Mouse (Mus musculus) kidney, adult 2 months (tissue): ENCODE measurements around the gene Dsn1. TPM values are rescaled to one million over a fixed set of nuclear protein-coding genes. Genes with fewer than 3 reads are reported as not detected.

Experiments
- DNase-seq: peaks from one replicate; pipeline ENCODE4 v3.0.0; 2021
- H3K27ac ChIP-seq: fragments of 200-500 bp; 2 replicates; pipeline ENCODE4 v1.5.1; 2012; ENCODE audit warnings: low read depth, low read length, control low read depth, inconsistent platforms; ENCODE audit not compliant: insufficient read depth
- H3K27me3 ChIP-seq: fragments of 200-500 bp; replicated peaks from 2 replicates; pipeline ENCODE4 v1.6.1; 2012; ENCODE audit warnings: mild to moderate bottlenecking, moderate library complexity, low read length, inconsistent platforms; ENCODE audit not compliant: control insufficient read depth, insufficient read depth
- H3K36me3 ChIP-seq: fragments of 200-500 bp; 2 replicates; pipeline ENCODE4 v1.6.1; 2012; ENCODE audit warnings: mild to moderate bottlenecking, moderate library complexity, low read length, inconsistent platforms; ENCODE audit not compliant: control insufficient read depth, insufficient read depth
- H3K4me1 ChIP-seq: fragments of 200-500 bp; 2 replicates; pipeline ENCODE4 v1.6.1; 2011; ENCODE audit warnings: low read length; ENCODE audit not compliant: control insufficient read depth, insufficient read depth
- H3K4me3 ChIP-seq: fragments of 200-500 bp; 2 replicates; pipeline ENCODE4 v1.5.1; 2011; ENCODE audit warnings: mild to moderate bottlenecking, low read depth, low read length, control low read depth; ENCODE audit not compliant: insufficient read depth
- CTCF ChIP-seq: fragments of 200-500 bp; conservative IDR thresholded peaks from 2 replicates; pipeline ENCODE4 v1.5.1; 2011; ENCODE audit warnings: low read depth, mild to moderate bottlenecking, control low read depth, low read length, moderate library complexity, mixed read lengths; ENCODE audit not compliant: insufficient read depth, insufficient read length
- POLR2A ChIP-seq: fragments of 200-500 bp; IDR thresholded peaks from one replicate; pipeline ENCODE4 v1.6.1; 2011; ENCODE audit warnings: low read depth, low read length, control low read depth
- WGBS: fragments of 180-500 bp; shearing (Covaris S2); methylation state at CpG from one replicate; pipeline ENCODE4 v1.1.7; 2018; 5-methylcytosine and 5-hydroxymethylcytosine counted together
- polyA plus RNA-seq: library from polyadenylated mRNA; depleted of rRNA; stranded (reverse); fragments of >200 nt; gene quantifications from 2 replicates; pipeline ENCODE4 v1.2.3, GENCODE M21; 2012

Gene Dsn1
- polyA plus RNA-seq, 1 experiment = 2.0 TPM

- DNase-seq = peak; percentile 12
- no peaks in the 10 kb centered on the region for H3K27me3 ChIP-seq
- 0 out of 2 replicates have a peak overlapping the region, but pooled peaks have one; percentile 46 for H3K27ac ChIP-seq
- 66% methylated on average over 2 of the region's 2 CpGs for WGBS
- no peaks in the 10 kb centered on the region for H3K36me3 ChIP-seq
- peaks cover 6% of the 10 kb centered on the region for H3K4me1 ChIP-seq
- TF ChIP-seq CTCF = no peak
- no peak overlapping the region for H3K4me3 ChIP-seq
Measured at GRCm38 (mm10) chr2:156982864-156983263, 24.1 kb downstream of the Dsn1 start.

- no peak for DNase-seq
- 88% methylated on average over 4 of the region's 4 CpGs for WGBS
- TF ChIP-seq POLR2A (no peak), CTCF (no peak)
- Histone ChIP-seq H3K27ac (no peak overlapping the region), H3K4me1 (peaks cover 9% of the 10 kb centered on the region), H3K27me3 (no peaks in the 10 kb centered on the region), H3K4me3 (no peak overlapping the region), H3K36me3 (no peaks in the 10 kb centered on the region)
Measured at GRCm38 (mm10) chr2:156981291-156981690, 25.7 kb downstream of the Dsn1 start.

- H3K36me3 ChIP-seq = no peaks in the 10 kb centered on the region
- DNase-seq = no peak
- no peak overlapping the region for H3K27ac ChIP-seq
- H3K4me3 ChIP-seq = no peak overlapping the region
- no peaks in the 10 kb centered on the region for H3K27me3 ChIP-seq
- TF ChIP-seq POLR2A (no peak), CTCF (no peak)
- 41% methylated on average over 2 of the region's 2 CpGs for WGBS
- H3K4me1 ChIP-seq = peaks cover 11% of the 10 kb centered on the region
Measured at GRCm38 (mm10) chr2:156980059-156980458, 26.9 kb downstream of the Dsn1 start.

GRCm38 (mm10) chr2:156976711-156977110 is 30.2 kb downstream of the Dsn1 start:
- H3K27ac ChIP-seq = no peak overlapping the region
- no peak for TF ChIP-seq POLR2A
- TF ChIP-seq CTCF = no peak
- H3K4me3 ChIP-seq = no peak overlapping the region
- peaks cover 5% of the 10 kb centered on the region; the same call in 1 of the 2 replicates for H3K4me1 ChIP-seq
- DNase-seq = peak; percentile 42
- H3K27me3 ChIP-seq = no peaks in the 10 kb centered on the region
- no peaks in the 10 kb centered on the region for H3K36me3 ChIP-seq

- H3K36me3 ChIP-seq = no peaks in the 10 kb centered on the region
- TF ChIP-seq CTCF (no peak), POLR2A (no peak)
- peaks cover 5% of the 10 kb centered on the region; the same call in 1 of the 2 replicates for H3K4me1 ChIP-seq
Measured at GRCm38 (mm10) chr2:156974967-156975366, 32.0 kb downstream of the Dsn1 start.

GRCm38 (mm10) chr2:156973316-156974100 is 33.4 kb downstream of the Dsn1 start:
- 77% methylated on average over 5 of the region's 5 CpGs for WGBS
- no peaks in the 10 kb centered on the region for H3K27me3 ChIP-seq

More at GRCm38 (mm10) chr2:156974967-156975366, 32.0 kb downstream of the Dsn1 start:
- Histone ChIP-seq H3K27me3 (no peaks in the 10 kb centered on the region), H3K27ac (no peak overlapping the region), H3K4me3 (no peak overlapping the region)
- peak; percentile 25 for DNase-seq
- 38% methylated on average over 2 of the region's 2 CpGs for WGBS

GRCm38 (mm10) chr2:156970253-156970652 is 36.7 kb downstream of the Dsn1 start:
- H3K27ac ChIP-seq = no peak overlapping the region
- H3K36me3 ChIP-seq = no peaks in the 10 kb centered on the region
- no peak overlapping the region for H3K4me3 ChIP-seq
- TF ChIP-seq POLR2A (no peak), CTCF (no peak)
- H3K4me1 ChIP-seq = no peaks in the 10 kb centered on the region; the same call in 1 of the 2 replicates
- no peak for DNase-seq
- 68% methylated on average over 7 of the region's 7 CpGs for WGBS
- H3K27me3 ChIP-seq = no peaks in the 10 kb centered on the region

More at GRCm38 (mm10) chr2:156973316-156974100, 33.4 kb downstream of the Dsn1 start:
- Histone ChIP-seq H3K36me3 (no peaks in the 10 kb centered on the region), H3K4me3 (no peak overlapping the region), H3K4me1 (peaks cover 5% of the 10 kb centered on the region; the same call in 1 of the 2 replicates), H3K27ac (no peak overlapping the region)
- TF ChIP-seq POLR2A (no peak), CTCF (no peak)
- DNase-seq = peak; percentile 30
